In genomic region chr11:95770720-95771364, GRCm38 (mm10) we compare ENCODE assay signal across 8 mouse cellular contexts. TPM values are rescaled to one million over a fixed set of nuclear protein-coding genes. Genes with fewer than 3 reads are reported as not detected.
DNase-seq lines count a peak whose midpoint lies in the region; ATAC-seq and TF ChIP-seq lines count a peak whose summit lies in the region.

No protein-coding gene starts in this region.

- no peaks in the 10 kb centered on the region for H3K9me3 ChIP-seq in stomach, embryonic 14.5 days (ENCODE audit: control insufficient read depth, low read depth, low read length)

- no peak for TF ChIP-seq CTCF in testis, adult 2 months (IDR thresholded peaks at IDR 0.05; ENCODE audit: control insufficient read depth, insufficient read depth, insufficient replicate concordance, low read depth, low read length)

- TF ChIP-seq POLR2A in testis, adult 2 months (IDR thresholded peaks at IDR 0.05; ENCODE audit: control insufficient read depth, low read depth, low read length), result no peak

- H3K4me3 ChIP-seq in testis, adult 2 months (ENCODE audit: control insufficient read depth, low read depth, low read length), result no peak overlapping the region
- no peak overlapping the region for H3K4me3 ChIP-seq in stomach, embryonic 14.5 days (ENCODE audit: low read depth, low read length)

- peak; percentile 49; the same call in 1 of the 2 replicates for ATAC-seq in stomach, embryonic 14.5 days (ENCODE audit: insufficient number of reproducible peaks, insufficient read depth, low FRiP score, low read depth)

- no peak overlapping the region for H3K9ac ChIP-seq in stomach, embryonic 14.5 days (replicated peaks; ENCODE audit: low read depth, low read length)

- H3K27ac ChIP-seq in testis, adult 2 months (ENCODE audit: control insufficient read depth, insufficient read depth, low read depth, low read length), result peak overlapping the region; percentile 23; the same call in 1 of the 2 replicates
- 0 out of 2 replicates have a peak overlapping the region, but pooled peaks have one; percentile 27 for H3K27ac ChIP-seq in stomach, embryonic 14.5 days (ENCODE audit: low read length)

- H3K36me3 ChIP-seq in testis, adult 2 months (ENCODE audit: control insufficient read depth, insufficient read depth, low read length), result no peaks in the 10 kb centered on the region
- no peaks in the 10 kb centered on the region; the same call in 1 of the 2 replicates for H3K36me3 ChIP-seq in stomach, embryonic 14.5 days (ENCODE audit: control insufficient read depth, insufficient read depth, low read length)

- 64% methylated on average over 9 of the region's 9 CpGs for WGBS in stomach, embryonic 14.5 days

- peak; percentile 56 to 77 for DNase-seq in cerebellum, postnatal 14 days
- no peak for DNase-seq in cerebellum, adult 11 months
- no peak for DNase-seq in testis, postnatal 14 days (ENCODE audit: low spot score)
- peak; percentile 42 for DNase-seq in kidney, postnatal 14 days
- no peak for DNase-seq in urinary bladder, postnatal 36 days (ENCODE audit: low spot score in 2 of 2)
- no peak for DNase-seq in left cerebral cortex, adult 8-10 months (ENCODE audit: low spot score in 2 of 2)

- H3K4me2 ChIP-seq in stomach, embryonic 14.5 days (replicated peaks; ENCODE audit: low read depth, low read length), result no peak overlapping the region

- H3K4me1 ChIP-seq in testis, adult 2 months (ENCODE audit: control insufficient read depth, insufficient read depth, low read length), result no peaks in the 10 kb centered on the region; the same call in 1 of the 2 replicates
- 0 out of 2 replicates have a peak, but pooled peaks cover 3% of the 10 kb centered on the region for H3K4me1 ChIP-seq in stomach, embryonic 14.5 days (ENCODE audit: control insufficient read depth, insufficient read depth, low read length)

- no peaks in the 10 kb centered on the region for H3K27me3 ChIP-seq in testis, adult 2 months (ENCODE audit: control insufficient read depth, insufficient read depth, low read length)
- no peaks in the 10 kb centered on the region for H3K27me3 ChIP-seq in stomach, embryonic 14.5 days (ENCODE audit: control insufficient read depth, insufficient read depth, low read length)

RNA-seq across cellular contexts. Expression of gene B130006D01Rik, which starts 47.5 kb away (rescaled TPM):
- 0.08 and 0.09 TPM in 2 replicates for polyA plus RNA-seq in testis, adult 2 months (2012; rRNA removed)
- 2.3 and 2.5 TPM in 2 replicates for polyA plus RNA-seq in stomach, embryonic 14.5 days (2014; fragmentation: Nextera tagmentation; extraction: Ambion mirVana)
- 1 to 10 TPM; 1.2 to 1.4 (median 1.3) TPM for total RNA-seq in left cerebral cortex, adult 8-10 months (2022)

RNA-seq across cellular contexts. Expression of gene Phospho1, which starts 53.5 kb away (rescaled TPM):
- polyA plus RNA-seq in testis, adult 2 months (2012; rRNA removed), result 371 and 441 TPM in 2 replicates
- not detected in 2 replicates for polyA plus RNA-seq in stomach, embryonic 14.5 days (2014; fragmentation: Nextera tagmentation; extraction: Ambion mirVana)
- 10 to 100 TPM; 60.8 to 75.0 (median 67.2) TPM for total RNA-seq in left cerebral cortex, adult 8-10 months (2022)

RNA-seq across cellular contexts. Expression of gene Zfp652, which starts 58.4 kb away (rescaled TPM):
- 11.2 and 11.8 TPM in 2 replicates for polyA plus RNA-seq in testis, adult 2 months (2012; rRNA removed)
- polyA plus RNA-seq in stomach, embryonic 14.5 days (2014; fragmentation: Nextera tagmentation; extraction: Ambion mirVana), result 11.7 and 13.9 TPM in 2 replicates
- 10 to 100 TPM; 42.2 to 44.9 (median 43.6) TPM for total RNA-seq in left cerebral cortex, adult 8-10 months (2022)

Comparison
In these comparisons a context has a peak if more than half of its experiments do, and no peak if none do; other contexts are left out.
1. DNase-seq: peak in cerebellum, postnatal 14 days (2 of 2) and kidney, postnatal 14 days (single experiment); none in cerebellum, adult 11 months (single experiment), testis, postnatal 14 days (single experiment), urinary bladder, postnatal 36 days (0 of 2) and left cerebral cortex, adult 8-10 months (0 of 2).
2. RNA of gene Phospho1, which starts 53.5 kb away (polyA plus RNA-seq): 371 to 441 TPM in testis, adult 2 months; not detected in stomach, embryonic 14.5 days; every median in the first group is over 100 times any median in the second.